Mouse (Mus musculus): Measurements from ENCODE around the gene Btbd9.

DNA sequence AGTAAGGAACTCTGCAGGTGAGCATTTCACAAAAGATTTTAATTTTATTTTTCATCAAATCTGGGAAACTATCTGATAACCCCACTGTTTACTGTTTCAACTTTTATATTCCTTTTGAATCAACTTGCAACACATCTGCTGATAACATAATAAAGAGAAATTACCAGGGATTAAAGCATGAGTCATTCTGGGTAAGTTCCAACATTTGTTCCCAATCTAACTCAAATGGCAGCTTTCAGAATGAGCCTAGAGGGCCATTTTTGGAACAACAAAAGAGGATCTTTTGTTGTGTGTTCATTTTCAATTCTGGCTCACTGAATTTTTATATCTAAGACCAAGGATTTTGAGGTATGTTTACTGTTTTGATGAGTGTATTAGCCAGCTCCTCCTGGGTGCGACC, 185.1 kb downstream of the Btbd9 start:
- TF ChIP-seq CTCF (IDR thresholded peaks at IDR 0.05; ENCODE audit: control insufficient read depth, insufficient read depth, insufficient read length) (no peak), CEBPB (IDR thresholded peaks at IDR 0.05; ENCODE audit: low read depth) (no peak), MAX (IDR thresholded peaks at IDR 0.05) (no peak), MYOD1 (IDR thresholded peaks at IDR 0.05; ENCODE audit: control insufficient read depth, insufficient read length, low read depth) (no peak), USF1 (IDR thresholded peaks at IDR 0.05; ENCODE audit: low read depth) (no peak)

Data from C2C12 (cell line).